Comparison of ENCODE assay signal across 12 mouse cellular contexts in the genomic region with DNA sequence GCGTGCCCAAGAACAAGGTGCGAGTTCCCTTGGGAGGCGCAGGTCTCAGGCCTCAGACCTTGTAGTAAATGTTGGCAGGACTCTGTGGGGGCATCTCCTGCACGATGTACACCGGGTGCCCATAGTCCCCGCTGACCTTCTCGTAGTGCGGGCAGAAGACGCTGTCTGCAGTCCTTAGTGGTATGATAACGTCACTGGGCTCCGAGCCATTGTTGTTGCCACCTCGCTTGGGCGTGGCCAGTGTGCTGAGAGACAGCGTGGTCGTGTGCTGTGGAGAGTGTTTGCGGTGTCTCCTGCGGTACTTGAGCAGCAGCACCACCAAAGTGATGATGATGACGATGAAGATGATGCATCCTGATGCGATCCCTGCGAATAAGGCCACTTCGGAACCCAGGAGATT. TPM values are rescaled to one million over a fixed set of nuclear protein-coding genes. Genes with fewer than 3 reads are reported as not detected.
A peak's percentile ranks its signal among the peaks of the same experiment; 100 is the strongest.
DNase-seq lines count a peak whose midpoint lies in the region; ATAC-seq and TF ChIP-seq lines count a peak whose summit lies in the region.
"Had no signal": no experiment of that assay in that cellular context is flagged by ENCODE, and none has a peak within 500 bp of the region (broad histone marks: within the 10 kb centered on the region; RNA-seq: fewer than 3 reads in every experiment).

No protein-coding gene starts in this region.

- TF ChIP-seq CTCF in lung, adult 2 months (IDR thresholded peaks at IDR 0.05; ENCODE audit: insufficient read depth, low read length) = no peak

- H3K36me3 ChIP-seq in forebrain, embryonic 13.5 days (ENCODE audit: poor library complexity, severe bottlenecking) = peaks cover 54% of the 10 kb centered on the region

- no peaks in the 10 kb centered on the region for H3K9me3 ChIP-seq in forebrain, embryonic 13.5 days (replicated peaks)
- H3K9me3 ChIP-seq: embryonic facial prominence, embryonic 15.5 days had no signal

- peak overlapping the region; percentile 41 for H3K27ac ChIP-seq in forebrain, embryonic 13.5 days
- H3K27ac ChIP-seq: embryonic facial prominence, embryonic 15.5 days had no signal

- 0 out of 2 replicates have a peak overlapping the region, but pooled peaks have one; percentile 30 for H3K9ac ChIP-seq in forebrain, embryonic 13.5 days
- H3K9ac ChIP-seq: embryonic facial prominence, embryonic 15.5 days; liver, postnatal 0 days had no signal

- WGBS in lung, adult 2 months = 75% methylated on average over 21 of the region's 21 CpGs
- 86% methylated on average over 21 of the region's 21 CpGs for WGBS in forebrain, embryonic 13.5 days

- peaks cover 10% of the 10 kb centered on the region for H3K4me1 ChIP-seq in lung, adult 2 months (ENCODE audit: control insufficient read depth, insufficient read depth, low read length)
- H3K4me1 ChIP-seq in forebrain, embryonic 13.5 days = peaks cover 66% of the 10 kb centered on the region

- TF ChIP-seq POLR2A in lung, adult 2 months (IDR thresholded peaks at IDR 0.05; ENCODE audit: borderline replicate concordance, extremely low read depth, low read depth, low read length) = no peak

- H3K4me3 ChIP-seq in lung, adult 2 months (replicated peaks; ENCODE audit: extremely low read depth, low read depth, low read length) = no peak overlapping the region
- no peak overlapping the region for H3K4me3 ChIP-seq in forebrain, embryonic 13.5 days
- H3K4me3 ChIP-seq: embryonic facial prominence, embryonic 15.5 days had no signal

- H3K27me3 ChIP-seq in forebrain, embryonic 13.5 days = no peaks in the 10 kb centered on the region
- H3K27me3 ChIP-seq: embryonic facial prominence, embryonic 15.5 days; Patski had no signal

- peak; percentile 44 to 46 for DNase-seq in cerebellum, postnatal 10 days
- no peak for DNase-seq in cerebellum, adult 11 months
- DNase-seq in lung, postnatal 10 days = peak; percentile 28
- DNase-seq in lung, adult 2 months = no peak
- DNase-seq in right cerebral cortex, postnatal 14 days = peak; percentile 52
- no peak for DNase-seq in spleen, adult 18-20 months
- DNase-seq in cerebellum, postnatal 4 days (ENCODE audit: low spot score in 2 of 2) = no peak
- DNase-seq: liver, postnatal 0 days had no signal

- H3K4me2 ChIP-seq in forebrain, embryonic 13.5 days = no peak overlapping the region
- H3K4me2 ChIP-seq: embryonic facial prominence, embryonic 15.5 days had no signal

- ATAC-seq in forebrain, embryonic 13.5 days = 0 out of 2 replicates have a peak, but pooled peaks have one; percentile 19
- ATAC-seq: inflammation-experienced regulatory T-cells, adult 6 months; liver, postnatal 0 days; Patski had no signal

RNA-seq across cellular contexts. Expression of a gene that starts 40.5 kb away (rescaled TPM):
- polyA plus RNA-seq in lung, adult 2 months (2012; rRNA removed) = 161 and 250 TPM in 2 replicates
- polyA plus RNA-seq in forebrain, embryonic 13.5 days (2015; fragmentation: Nextera tagmentation; extraction: Ambion mirVana) = 41.7 and 46.8 TPM in 2 replicates

Comparison
In these comparisons a context has a peak if more than half of its experiments do, and no peak if none do; other contexts are left out.
1. DNase-seq: peak in cerebellum, postnatal 10 days (2 of 2), lung, postnatal 10 days (single experiment) and right cerebral cortex, postnatal 14 days (single experiment); none in cerebellum, adult 11 months (single experiment), lung, adult 2 months (single experiment), spleen, adult 18-20 months (0 of 2) and cerebellum, postnatal 4 days (0 of 2).